Mouse (Mus musculus) natural killer cell, adult 2 months (primary cell): ENCODE measurements around the gene Olfr823.
"Not testable (repeated sequence)": the region's sequence is repeated elsewhere in the genome, so short reads cannot be mapped to it uniquely, and the experiment has no call there.

ENCODE experiments used
- DNase-seq, 2 experiments: peaks; one replicate each; pipeline ENCODE4 v3.0.0; 2022; ENCODE audit warnings: low spot score in 2 of 2

Gene Olfr823

DNA sequence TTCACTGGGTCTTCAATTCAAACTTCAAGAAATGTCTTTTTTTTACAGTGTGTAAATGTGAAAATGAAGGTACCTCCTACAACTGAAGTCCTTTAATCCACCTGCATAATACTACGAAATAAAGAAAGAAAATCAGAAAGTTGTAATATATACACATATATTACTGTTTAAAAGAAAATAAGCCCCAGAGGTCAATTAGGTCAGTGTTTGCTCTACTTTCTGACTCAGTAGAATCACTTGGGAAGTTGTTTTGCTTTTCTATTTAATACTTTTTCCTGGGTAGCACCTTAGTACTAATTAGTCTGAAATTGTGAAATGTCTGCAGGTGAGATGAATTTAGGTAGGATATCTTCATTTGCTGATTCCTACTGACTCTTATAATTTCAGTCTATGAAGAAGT lies at the start of gene Olfr823:
Gene Olfr823, minus strand, starts transcription at position 101 of the 400 bp plus-strand sequence.
- not testable (repeated sequence) for DNase-seq

DNA sequence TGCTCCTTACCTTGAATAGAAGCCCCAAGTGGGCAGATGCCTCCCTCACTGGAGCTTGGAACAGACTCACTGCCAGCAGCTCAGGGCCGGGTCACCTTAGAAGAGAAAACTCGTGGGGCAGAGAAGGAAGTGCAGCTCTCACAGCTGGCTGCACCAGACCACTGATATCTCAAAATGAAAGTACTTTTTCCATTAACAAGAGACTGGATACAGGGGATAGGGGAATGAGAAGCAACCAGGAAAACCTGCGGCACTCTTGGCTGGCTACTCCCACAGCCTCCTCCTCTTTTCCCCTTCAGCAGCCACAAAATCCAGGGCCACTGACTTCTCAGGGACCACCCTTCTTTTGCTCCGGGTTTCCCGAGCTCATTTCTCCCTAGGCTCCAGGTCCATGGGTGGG lies 28.9 kb upstream of the Olfr823 start:
- DNase-seq = no peak

DNA sequence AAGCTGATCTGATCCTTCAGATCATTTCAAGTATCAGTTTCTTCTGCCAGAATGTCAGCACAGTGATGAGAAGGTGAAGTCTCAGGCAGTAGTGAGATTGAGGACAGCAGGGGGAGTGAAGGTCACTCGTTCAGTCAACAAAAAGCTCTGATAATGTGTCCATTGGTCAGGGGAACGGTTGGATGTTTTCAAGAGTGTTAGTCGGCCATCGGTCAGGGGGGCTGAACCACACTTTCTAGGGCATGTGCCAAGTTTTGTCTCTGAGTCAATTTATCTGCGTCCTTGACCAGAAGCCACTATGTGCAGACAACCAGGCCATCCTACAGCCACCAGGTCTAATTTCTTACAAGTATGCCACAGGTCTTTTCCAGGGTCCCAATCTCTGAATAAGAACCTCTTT lies 27.3 kb upstream of the Olfr823 start:
- not testable (repeated sequence) for DNase-seq

DNA sequence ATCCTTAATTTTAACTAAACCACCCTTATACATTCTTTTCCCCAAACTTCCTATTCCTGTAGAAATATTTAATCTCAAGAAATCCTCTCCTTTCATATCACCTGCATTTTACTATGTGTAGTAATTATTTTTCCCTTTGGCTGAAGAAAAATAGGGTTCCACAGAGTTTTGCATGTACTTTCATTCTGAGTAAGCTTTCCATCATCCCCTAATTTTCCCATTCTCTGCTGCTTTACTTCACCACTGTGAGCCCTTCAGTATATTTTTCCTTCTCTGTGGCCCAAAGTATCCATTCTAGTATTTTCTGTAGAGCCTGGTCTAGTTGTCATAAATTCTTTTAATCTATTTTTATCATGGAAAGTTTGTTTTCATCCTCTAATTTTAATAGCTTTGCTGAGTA lies 19.6 kb upstream of the Olfr823 start:
- DNase-seq = no peak

DNA sequence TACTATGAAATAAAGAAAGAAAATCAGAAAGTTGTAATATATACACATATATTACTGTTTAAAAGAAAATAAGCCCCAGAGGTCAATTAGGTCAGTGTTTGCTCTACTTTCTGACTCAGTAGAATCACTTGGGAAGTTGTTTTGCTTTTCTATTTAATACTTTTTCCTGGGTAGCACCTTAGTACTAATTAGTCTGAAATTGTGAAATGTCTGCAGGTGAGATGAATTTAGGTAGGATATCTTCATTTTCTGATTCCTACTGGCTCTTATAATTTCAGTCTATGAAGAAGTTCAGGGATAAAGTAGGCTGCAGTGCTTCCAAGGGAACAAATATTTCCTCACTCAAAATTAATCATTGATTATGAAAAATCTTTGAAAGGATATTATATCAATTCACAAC lies 14.7 kb upstream of the Olfr823 start, which contains the start of gene Olfr824:
Gene Olfr824, minus strand, starts transcription at position 101 of the 400 bp plus-strand sequence.
- not testable (repeated sequence) for DNase-seq

DNA sequence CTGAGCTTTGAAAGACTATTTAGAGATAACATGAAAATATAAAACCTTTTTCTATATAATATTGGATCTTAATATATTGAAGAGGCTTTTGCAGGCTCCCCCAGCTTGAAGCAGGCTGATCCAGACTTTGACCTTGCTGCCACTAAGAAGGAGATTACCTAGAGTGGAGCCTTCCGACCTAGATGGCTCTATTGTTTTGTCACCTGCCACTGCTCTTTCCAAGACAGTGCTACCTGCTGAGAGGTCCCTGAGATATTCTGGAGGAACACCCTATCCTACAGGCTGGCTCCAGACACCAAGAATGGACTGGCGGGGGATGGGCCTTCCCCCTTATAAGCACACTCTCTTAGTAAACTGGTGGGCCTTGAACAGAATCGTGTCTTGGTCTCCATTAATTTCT lies 862 bp upstream of the Olfr823 start:
- not testable (repeated sequence) for DNase-seq

DNA sequence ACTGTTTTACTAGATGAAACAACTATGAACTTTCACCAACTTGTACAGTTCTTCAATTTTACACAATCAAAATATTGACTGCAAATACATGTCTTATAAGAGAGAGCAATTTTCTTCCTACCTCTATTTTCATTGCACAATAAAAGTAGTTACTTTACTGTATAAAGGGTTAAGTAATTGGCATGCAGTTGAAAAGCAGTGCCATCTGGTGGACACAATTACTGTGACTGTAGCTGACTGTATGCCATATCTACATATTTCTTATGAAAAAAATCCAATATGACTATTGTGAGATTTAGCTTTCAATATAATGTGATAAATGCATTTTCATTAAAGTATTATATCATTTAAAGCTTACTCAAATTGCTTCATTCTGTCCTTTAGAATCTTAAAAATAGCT lies 19.1 kb downstream of the Olfr823 start:
- DNase-seq = no peak

DNA sequence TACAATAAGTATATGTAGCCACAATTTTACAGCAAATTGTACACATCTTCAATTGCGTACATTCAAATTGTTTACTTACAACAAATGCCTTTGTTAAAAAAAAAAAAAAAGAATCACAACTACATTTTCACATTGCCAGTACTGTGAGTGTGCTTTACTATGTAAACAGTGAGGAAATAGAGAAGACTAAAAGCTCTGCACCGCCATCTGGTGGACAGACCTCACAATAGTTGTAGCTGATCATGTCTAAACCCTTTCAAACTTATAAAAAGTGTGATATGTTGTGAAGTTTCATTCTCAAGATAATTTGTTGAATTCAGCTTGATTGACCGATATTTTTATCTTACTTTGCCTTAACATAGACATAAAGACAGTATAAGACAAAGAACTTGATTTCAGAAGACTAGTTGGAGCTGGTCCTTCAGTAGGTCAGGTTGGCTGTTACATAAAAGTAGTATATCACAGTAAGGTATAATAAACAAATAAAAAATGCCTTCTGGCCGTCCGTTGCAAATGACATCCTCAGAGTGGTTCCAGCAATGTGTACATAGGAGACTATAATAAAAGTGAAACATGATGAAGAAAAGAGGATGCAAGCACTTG lies 22.2 kb downstream of the Olfr823 start:
- DNase-seq = no peak

DNA sequence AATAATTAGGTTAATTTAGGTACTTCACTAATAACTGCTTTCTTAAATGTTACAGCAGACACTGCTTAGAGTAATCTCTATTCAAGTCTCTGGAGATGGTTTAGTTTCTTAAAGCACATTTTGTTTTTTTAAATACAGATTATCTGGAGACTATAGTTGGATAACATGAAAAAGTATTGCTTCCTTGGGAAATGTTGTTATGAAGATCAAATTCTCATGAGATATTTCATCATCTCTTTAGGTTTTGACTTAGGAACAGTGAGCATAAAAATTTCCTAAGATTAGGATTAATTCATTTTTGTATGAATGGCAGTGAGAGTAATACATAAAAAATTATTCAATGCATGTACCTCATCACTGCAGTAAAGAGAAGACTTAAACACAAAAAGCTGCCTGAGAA lies 44.3 kb downstream of the Olfr823 start, which contains the start of gene Olfr822:
Gene Olfr822, plus strand, starts transcription at position 301 of the 400 bp plus-strand sequence.
- no peak for DNase-seq
